Mouse (Mus musculus): ENCODE measurements around the gene Zfp616. TPM values are rescaled to one million over a fixed set of nuclear protein-coding genes. Genes with fewer than 3 reads are reported as not detected.

Zfp616 gene
- polyA plus RNA-seq (2012; fragmentation: generic; extraction: Trizol) = not detected
- long read RNA-seq, experiment 1 = 0 reads
- long read RNA-seq, experiment 2 = 0 reads

GRCm38 (mm10) chr11:74069655-74070054 lies at the start of gene Zfp616:
Gene Zfp616 (plus strand): TSS chr11:74069955.
- no peaks in the 10 kb centered on the region for H3K79me3 ChIP-seq (ENCODE audit: low read depth)
- H3ac ChIP-seq (ENCODE audit: control insufficient read depth, insufficient read length, low read depth) = no peak within 1 kb of the TSS
- TF ChIP-seq MYOD1 (IDR thresholded peaks at IDR 0.05; ENCODE audit: control insufficient read depth, insufficient read length, low read depth) (no peak), CTCF (IDR thresholded peaks at IDR 0.05; ENCODE audit: control insufficient read depth, insufficient read depth, insufficient read length) (no peak), MYOG (IDR thresholded peaks at IDR 0.05; ENCODE audit: control insufficient read depth, extremely low read depth, insufficient read length) (no peak), CEBPB (IDR thresholded peaks at IDR 0.05; ENCODE audit: low read depth) (no peak), USF1 (IDR thresholded peaks at IDR 0.05; ENCODE audit: low read depth) (no peak), MAX (IDR thresholded peaks at IDR 0.05) (no peak), FOSL1 (IDR thresholded peaks at IDR 0.05; ENCODE audit: insufficient read depth, low read length, poor library complexity, severe bottlenecking) (no peak)
- no peaks in the 10 kb centered on the region for H3K27me3 ChIP-seq (ENCODE audit: control insufficient read depth, insufficient read depth, insufficient read length)
- H3K36me3 ChIP-seq (ENCODE audit: control insufficient read depth, insufficient read depth) = no peaks in the 10 kb centered on the region
- no peaks in the 10 kb centered on the region for H3K79me2 ChIP-seq (ENCODE audit: control insufficient read depth, insufficient read depth)
- H3K4me3 ChIP-seq (ENCODE audit: insufficient read depth, poor library complexity, severe bottlenecking) = no peak within 1 kb of the TSS

GRCm38 (mm10) chr11:74051347-74051746 lies 18.4 kb upstream of the Zfp616 start:
- Histone ChIP-seq H3K27me3 (ENCODE audit: control insufficient read depth, insufficient read depth, insufficient read length) (no peaks in the 10 kb centered on the region), H3K79me2 (ENCODE audit: control insufficient read depth, insufficient read depth) (no peaks in the 10 kb centered on the region), H3K36me3 (ENCODE audit: control insufficient read depth, insufficient read depth) (no peaks in the 10 kb centered on the region), H3K4me3 (ENCODE audit: insufficient read depth, poor library complexity, severe bottlenecking) (no peak overlapping the region), H3K79me3 (ENCODE audit: low read depth) (no peaks in the 10 kb centered on the region), H3ac (ENCODE audit: control insufficient read depth, insufficient read length, low read depth) (no peak overlapping the region)
- no peak for TF ChIP-seq MYOD1 (IDR thresholded peaks at IDR 0.05; ENCODE audit: control insufficient read depth, insufficient read length, low read depth)
- no peak for TF ChIP-seq CTCF (IDR thresholded peaks at IDR 0.05; ENCODE audit: control insufficient read depth, insufficient read depth, insufficient read length)

- TF ChIP-seq MAX (IDR thresholded peaks at IDR 0.05) (no peak), CEBPB (IDR thresholded peaks at IDR 0.05; ENCODE audit: low read depth) (no peak), MYOD1 (IDR thresholded peaks at IDR 0.05; ENCODE audit: control insufficient read depth, insufficient read length, low read depth) (no peak), CTCF (IDR thresholded peaks at IDR 0.05; ENCODE audit: control insufficient read depth, insufficient read depth, insufficient read length) (no peak), USF1 (IDR thresholded peaks at IDR 0.05; ENCODE audit: low read depth) (no peak), FOSL1 (IDR thresholded peaks at IDR 0.05; ENCODE audit: insufficient read depth, low read length, poor library complexity, severe bottlenecking) (no peak), MYOG (IDR thresholded peaks at IDR 0.05; ENCODE audit: control insufficient read depth, extremely low read depth, insufficient read length) (no peak)
- H3K79me2 ChIP-seq (ENCODE audit: control insufficient read depth, insufficient read depth) = no peaks in the 10 kb centered on the region
- no peak within 1 kb of the TSS for H3ac ChIP-seq (ENCODE audit: control insufficient read depth, insufficient read length, low read depth)
- H3K79me3 ChIP-seq (ENCODE audit: low read depth) = no peaks in the 10 kb centered on the region
- H3K4me3 ChIP-seq (ENCODE audit: insufficient read depth, poor library complexity, severe bottlenecking) = no peak within 1 kb of the TSS
- no peaks in the 10 kb centered on the region for H3K36me3 ChIP-seq (ENCODE audit: control insufficient read depth, insufficient read depth)
- H3K27me3 ChIP-seq (ENCODE audit: control insufficient read depth, insufficient read depth, insufficient read length) = no peaks in the 10 kb centered on the region
These were observed 13.3 kb upstream of the Zfp616 start, which contains the start of the genes Olfr139 and Olfr399 for GRCm38 (mm10) chr11:74056451-74056850. Gene Olfr139 (minus strand): TSS chr11:74056551. Gene Olfr399 (minus strand): TSS chr11:74056615.

GRCm38 (mm10) chr11:74100724-74101123 lies 31.0 kb downstream of the Zfp616 start:
- Histone ChIP-seq H3K36me3 (ENCODE audit: control insufficient read depth, insufficient read depth) (no peaks in the 10 kb centered on the region), H3K27me3 (ENCODE audit: control insufficient read depth, insufficient read depth, insufficient read length) (no peaks in the 10 kb centered on the region), H3K79me3 (ENCODE audit: low read depth) (no peaks in the 10 kb centered on the region), H3K4me3 (ENCODE audit: insufficient read depth, poor library complexity, severe bottlenecking) (no peak overlapping the region), H3ac (ENCODE audit: control insufficient read depth, insufficient read length, low read depth) (no peak overlapping the region), H3K79me2 (ENCODE audit: control insufficient read depth, insufficient read depth) (no peaks in the 10 kb centered on the region)
- TF ChIP-seq MAX (IDR thresholded peaks at IDR 0.05) (no peak), MYOG (IDR thresholded peaks at IDR 0.05; ENCODE audit: control insufficient read depth, extremely low read depth, insufficient read length) (no peak), USF1 (IDR thresholded peaks at IDR 0.05; ENCODE audit: low read depth) (no peak), CTCF (IDR thresholded peaks at IDR 0.05; ENCODE audit: control insufficient read depth, insufficient read depth, insufficient read length) (no peak), MYOD1 (IDR thresholded peaks at IDR 0.05; ENCODE audit: control insufficient read depth, insufficient read length, low read depth) (no peak), CEBPB (IDR thresholded peaks at IDR 0.05; ENCODE audit: low read depth) (no peak), FOSL1 (IDR thresholded peaks at IDR 0.05; ENCODE audit: insufficient read depth, low read length, poor library complexity, severe bottlenecking) (no peak)

GRCm38 (mm10) chr11:74101507-74101906 lies 31.8 kb downstream of the Zfp616 start:
- no peaks in the 10 kb centered on the region for H3K27me3 ChIP-seq (ENCODE audit: control insufficient read depth, insufficient read depth, insufficient read length)
- no peak for TF ChIP-seq MYOG (IDR thresholded peaks at IDR 0.05; ENCODE audit: control insufficient read depth, extremely low read depth, insufficient read length)
- no peak for TF ChIP-seq MAX (IDR thresholded peaks at IDR 0.05)
- no peak for TF ChIP-seq FOSL1 (IDR thresholded peaks at IDR 0.05; ENCODE audit: insufficient read depth, low read length, poor library complexity, severe bottlenecking)
- no peak for TF ChIP-seq USF1 (IDR thresholded peaks at IDR 0.05; ENCODE audit: low read depth)
- TF ChIP-seq CTCF (IDR thresholded peaks at IDR 0.05; ENCODE audit: control insufficient read depth, insufficient read depth, insufficient read length) = no peak
- no peak for TF ChIP-seq MYOD1 (IDR thresholded peaks at IDR 0.05; ENCODE audit: control insufficient read depth, insufficient read length, low read depth)
- TF ChIP-seq CEBPB (IDR thresholded peaks at IDR 0.05; ENCODE audit: low read depth) = no peak
- H3K4me3 ChIP-seq (ENCODE audit: insufficient read depth, poor library complexity, severe bottlenecking) = no peak overlapping the region
- no peaks in the 10 kb centered on the region for H3K79me2 ChIP-seq (ENCODE audit: control insufficient read depth, insufficient read depth)
- H3K79me3 ChIP-seq (ENCODE audit: low read depth) = no peaks in the 10 kb centered on the region
- H3K36me3 ChIP-seq (ENCODE audit: control insufficient read depth, insufficient read depth) = no peaks in the 10 kb centered on the region
- no peak overlapping the region for H3ac ChIP-seq (ENCODE audit: control insufficient read depth, insufficient read length, low read depth)

GRCm38 (mm10) chr11:74105066-74105465 lies 35.3 kb downstream of the Zfp616 start:
- H3K27me3 ChIP-seq (ENCODE audit: control insufficient read depth, insufficient read depth, insufficient read length) = no peaks in the 10 kb centered on the region
- no peaks in the 10 kb centered on the region for H3K36me3 ChIP-seq (ENCODE audit: control insufficient read depth, insufficient read depth)
- TF ChIP-seq CEBPB (IDR thresholded peaks at IDR 0.05; ENCODE audit: low read depth) = no peak
- H3K4me3 ChIP-seq (ENCODE audit: insufficient read depth, poor library complexity, severe bottlenecking) = no peak overlapping the region
- no peaks in the 10 kb centered on the region for H3K79me2 ChIP-seq (ENCODE audit: control insufficient read depth, insufficient read depth)
- H3ac ChIP-seq (ENCODE audit: control insufficient read depth, insufficient read length, low read depth) = no peak overlapping the region
- H3K79me3 ChIP-seq (ENCODE audit: low read depth) = no peaks in the 10 kb centered on the region
